Mouse (Mus musculus): Measurements from ENCODE around the gene Lgals4.

DNA sequence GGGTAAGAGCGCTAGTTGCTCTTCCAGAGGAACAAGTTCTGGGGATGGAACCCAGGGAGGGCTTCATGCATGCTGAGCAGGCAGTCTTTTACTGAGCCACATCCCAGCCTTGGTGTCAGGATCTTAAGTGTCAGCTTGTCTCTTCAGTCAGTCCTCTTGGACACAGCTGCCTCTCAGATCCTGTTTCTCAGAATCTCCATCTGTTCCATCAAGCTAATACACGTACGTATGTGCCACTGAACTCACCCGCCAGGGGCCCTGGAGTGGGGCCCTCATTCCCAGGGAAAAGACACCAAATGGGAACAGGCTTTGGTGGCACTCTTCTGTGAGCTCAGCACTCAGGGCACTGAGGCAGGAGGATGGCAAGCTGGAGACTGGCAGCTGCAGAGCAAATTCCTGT is 44.2 kb downstream of the Lgals4 start:
- no peak for TF ChIP-seq CTCF (IDR thresholded peaks at IDR 0.05 in 2 of 3, conservative IDR thresholded peaks at IDR 0.05 in 1 of 3; ENCODE audit: control insufficient read depth in 1 of 3, insufficient read depth in 1 of 3, low read depth in 2 of 3, low read length in 3 of 3, poor library complexity in 1 of 3, severe bottlenecking in 1 of 3)
- TF ChIP-seq MYB (IDR thresholded peaks at IDR 0.05; ENCODE audit: low read depth, low read length): no peak
- TF ChIP-seq POLR2A (IDR thresholded peaks at IDR 0.05; ENCODE audit: control insufficient read depth in 1 of 2, insufficient read depth in 1 of 2, low read depth in 1 of 2, low read length in 2 of 2, poor library complexity in 1 of 2): no peak
- no peak for TF ChIP-seq RCOR1 (IDR thresholded peaks at IDR 0.05; ENCODE audit: low read depth, low read length)
- no peak for TF ChIP-seq USF1 (IDR thresholded peaks at IDR 0.05; ENCODE audit: low read depth, low read length)
- no peak for TF ChIP-seq ETS1 (IDR thresholded peaks at IDR 0.05; ENCODE audit: low read depth, low read length)
- TF ChIP-seq ZNF384 (IDR thresholded peaks at IDR 0.05; ENCODE audit: low read depth, low read length): no peak
- no peak for TF ChIP-seq CHD1 (IDR thresholded peaks at IDR 0.05; ENCODE audit: low read depth, low read length)
- TF ChIP-seq NELFE (IDR thresholded peaks at IDR 0.05; ENCODE audit: low read depth, low read length): no peak
- TF ChIP-seq EP300 (IDR thresholded peaks at IDR 0.05; ENCODE audit: low read depth in 1 of 2, low read length in 2 of 2): no peak
- no peak for TF ChIP-seq JUND (IDR thresholded peaks at IDR 0.05; ENCODE audit: low read depth, low read length)
- TF ChIP-seq TCF12 (IDR thresholded peaks at IDR 0.05; ENCODE audit: low read depth, low read length): no peak
